Mouse (Mus musculus) adrenal gland, adult 18-20 months (tissue): ENCODE measurements around the gene Bdh2. TPM values are rescaled to one million over a fixed set of nuclear protein-coding genes. Genes with fewer than 3 reads are reported as not detected.
A peak's percentile ranks its signal among the peaks of the same experiment; 100 is the strongest.

Source experiments
- DNase-seq, 2 experiments: peaks; one replicate each; pipeline ENCODE4 v3.0.0; 2021 to 2022; ENCODE audit warnings: low spot score in 2 of 2
- long read RNA-seq, 2 experiments: library from polyadenylated mRNA; stranded (forward); transcript quantifications; one replicate each; pipeline ENCODE4 v2.0.0; 2021
- total RNA-seq, 2 experiments: library from RNA; stranded (reverse); gene quantifications; 1 replicate in 1 of 2; 2 replicates in 1 of 2; pipeline ENCODE4 v1.2.3; 2021

Gene Bdh2
- 1 to 10 TPM; 2.8 to 3.6 TPM for total RNA-seq
- long read RNA-seq, experiment 1, partial matches to known transcripts: 0 of 1 reads
- long read RNA-seq, experiment 1, other reads (novel, unspliced or antisense): 0 of 1 reads
- long read RNA-seq, experiment 2, partial matches to known transcripts: 0 of 4 reads
- long read RNA-seq, experiment 2, other reads (novel, unspliced or antisense): 0 of 4 reads

- peak; percentile 51 to 58 for DNase-seq
These were observed at the start of gene Bdh2 for GRCm38 (mm10) chr3:135280669-135281415. Gene Bdh2 (plus strand): TSS chr3:135281221.

DNA sequence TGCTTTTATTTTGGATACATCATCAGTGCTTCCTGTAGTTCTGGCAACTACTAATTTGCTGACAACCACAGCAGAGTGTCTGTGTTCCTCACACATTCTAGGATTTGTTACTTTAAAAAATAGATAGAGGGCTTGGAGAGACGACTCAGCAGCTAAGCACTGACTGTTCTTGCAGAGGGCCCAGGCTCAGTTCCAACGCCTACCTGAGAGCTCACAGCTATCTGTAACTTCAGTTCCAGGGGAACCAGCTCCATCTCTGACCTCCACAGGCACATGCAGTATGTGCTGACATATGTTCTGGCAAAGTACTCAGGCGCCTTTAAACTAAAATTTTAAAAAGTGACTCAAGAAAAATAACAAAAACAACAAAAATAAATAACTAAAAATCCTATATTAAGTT, 49.0 kb upstream of the Bdh2 start:
- DNase-seq: no peak

DNA sequence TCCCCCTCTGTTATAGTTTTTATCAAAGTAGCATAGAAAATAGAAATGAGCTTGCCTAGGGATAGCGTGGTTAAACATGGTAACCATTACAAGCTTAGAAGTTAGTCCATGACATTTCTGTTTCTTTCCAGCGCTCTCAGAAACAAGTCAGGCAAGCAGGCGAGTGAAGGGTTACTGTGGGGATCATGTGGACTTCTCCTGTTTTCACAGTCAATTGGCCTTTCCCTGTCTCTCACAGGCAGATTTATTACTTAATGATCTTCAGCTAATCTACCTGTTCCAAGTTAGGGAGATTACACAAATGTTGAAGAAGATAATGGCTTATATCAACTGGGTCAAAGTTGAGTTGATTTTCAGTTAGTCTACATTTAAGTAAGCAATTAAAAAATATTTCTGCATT, 48.6 kb upstream of the Bdh2 start:
- no peak for DNase-seq

GRCm38 (mm10) chr3:135245733-135246132, 35.3 kb upstream of the Bdh2 start:
- no peak for DNase-seq

- DNase-seq: no peak
These were observed 34.2 kb upstream of the Bdh2 start for GRCm38 (mm10) chr3:135246828-135247227.

DNA sequence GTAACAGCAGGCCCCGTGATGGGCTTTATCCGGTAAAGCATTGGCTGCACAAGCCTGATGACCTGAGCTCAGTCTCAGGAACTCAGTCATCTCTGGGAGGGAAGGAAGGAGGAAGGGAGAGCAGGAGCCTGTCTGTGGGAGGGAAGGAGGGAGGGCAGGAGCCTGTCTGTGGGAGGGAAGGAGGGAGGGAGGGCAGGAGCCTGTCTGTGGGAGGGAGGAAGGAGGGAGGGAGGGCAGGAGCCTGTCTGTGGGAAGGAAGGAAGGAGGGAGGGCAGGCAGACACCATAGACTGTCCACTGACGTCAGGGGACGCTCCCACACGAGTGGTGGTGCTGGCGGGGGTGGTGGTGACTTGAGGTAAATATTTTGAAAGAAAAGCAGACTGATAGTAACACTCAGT, 31.9 kb upstream of the Bdh2 start:
- DNase-seq: no peak

GRCm38 (mm10) chr3:135251825-135252224, 29.2 kb upstream of the Bdh2 start:
- no peak for DNase-seq

- no peak for DNase-seq
These were observed 26.2 kb upstream of the Bdh2 start for GRCm38 (mm10) chr3:135254784-135255183.

- DNase-seq: no peak
These were observed 22.1 kb upstream of the Bdh2 start for GRCm38 (mm10) chr3:135258919-135259318.

GRCm38 (mm10) chr3:135260233-135260632, 20.8 kb upstream of the Bdh2 start:
- DNase-seq: no peak

DNA sequence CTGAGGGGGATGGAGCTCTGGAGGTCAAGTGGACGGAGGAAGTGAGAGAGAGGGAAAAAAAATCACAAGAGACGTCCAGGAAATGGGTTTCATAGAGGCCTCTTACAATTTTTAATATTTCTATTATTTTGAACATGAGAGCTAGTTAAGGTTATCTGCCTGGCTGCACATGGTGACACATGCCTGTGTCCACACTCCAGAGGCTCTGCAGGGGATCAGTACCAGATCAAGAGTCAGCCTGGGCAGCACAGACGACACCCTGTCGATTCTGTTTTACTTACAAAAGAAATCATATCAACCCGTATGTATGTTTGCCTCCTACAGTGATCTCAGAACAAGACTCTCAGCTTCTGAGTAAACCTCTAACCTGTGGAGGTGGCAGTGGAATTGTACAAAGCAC, 12.4 kb upstream of the Bdh2 start:
- no peak for DNase-seq

DNA sequence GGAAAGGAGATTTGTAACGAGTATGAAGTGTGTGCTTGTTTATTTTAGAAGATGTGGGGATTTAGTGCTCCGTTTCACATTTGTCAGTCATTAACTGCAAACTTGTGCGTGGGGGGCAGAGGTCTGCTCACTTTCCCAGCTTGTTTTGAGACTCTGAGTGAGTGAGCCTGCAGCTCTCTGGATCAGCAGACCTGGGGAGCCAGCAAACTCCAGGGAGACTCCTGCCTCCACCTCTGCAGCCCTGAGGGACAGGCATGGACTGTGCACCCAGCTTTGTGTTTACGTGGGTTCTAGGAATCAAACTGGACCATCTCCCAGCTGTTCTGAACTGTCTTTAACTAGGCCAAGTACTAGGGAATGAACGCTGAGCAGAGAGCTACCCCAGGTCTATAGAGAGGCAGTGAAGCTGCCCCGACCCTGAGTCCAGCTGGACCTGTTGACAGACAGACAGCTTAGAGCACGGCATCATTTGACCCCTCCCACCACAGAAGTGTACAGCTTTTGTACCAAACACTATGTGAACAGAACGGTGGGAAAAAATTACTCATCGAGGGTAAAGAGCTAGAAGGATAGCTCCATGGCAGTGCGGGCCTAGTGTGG, 11.5 kb upstream of the Bdh2 start:
- no peak for DNase-seq

DNA sequence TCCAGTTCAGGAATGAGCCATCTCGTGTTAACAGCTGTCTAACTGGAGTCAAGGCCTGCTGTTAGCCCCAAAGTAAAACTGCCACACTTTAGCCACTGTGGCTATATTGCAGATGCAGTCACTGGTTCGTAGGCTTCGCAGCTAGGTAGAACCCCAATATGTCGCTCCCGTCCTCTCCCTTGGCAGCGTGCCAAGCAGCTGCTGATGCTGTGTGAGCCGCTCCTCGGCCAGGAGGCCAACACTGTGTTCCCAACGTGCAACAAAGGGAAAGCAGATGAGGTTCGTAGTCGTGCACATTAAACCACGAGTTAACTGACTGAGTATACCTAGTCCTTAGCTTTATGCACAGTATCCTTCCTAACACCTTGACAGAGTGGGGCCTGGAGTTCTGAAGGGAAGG, 8.4 kb upstream of the Bdh2 start:
- no peak for DNase-seq

DNA sequence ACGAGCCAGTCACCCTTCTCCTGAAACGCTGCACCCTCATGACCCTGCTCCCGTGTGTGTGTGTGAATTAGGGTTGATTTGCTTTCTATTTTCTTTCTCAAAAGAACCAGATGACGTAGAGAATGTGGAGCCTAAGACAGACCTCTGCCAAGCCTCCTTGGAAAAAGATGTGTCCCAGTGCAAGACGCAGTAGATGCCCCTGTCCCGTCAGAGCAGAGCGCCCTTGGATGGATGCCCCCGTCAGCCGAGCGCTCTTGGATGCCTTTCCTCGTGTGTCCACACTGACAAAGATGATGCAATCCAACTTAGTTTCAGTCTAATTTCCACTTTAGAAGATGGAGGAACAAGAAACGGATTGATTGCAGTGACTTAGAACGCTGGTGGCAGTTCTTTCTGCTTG, 8.0 kb upstream of the Bdh2 start:
- no peak for DNase-seq

DNA sequence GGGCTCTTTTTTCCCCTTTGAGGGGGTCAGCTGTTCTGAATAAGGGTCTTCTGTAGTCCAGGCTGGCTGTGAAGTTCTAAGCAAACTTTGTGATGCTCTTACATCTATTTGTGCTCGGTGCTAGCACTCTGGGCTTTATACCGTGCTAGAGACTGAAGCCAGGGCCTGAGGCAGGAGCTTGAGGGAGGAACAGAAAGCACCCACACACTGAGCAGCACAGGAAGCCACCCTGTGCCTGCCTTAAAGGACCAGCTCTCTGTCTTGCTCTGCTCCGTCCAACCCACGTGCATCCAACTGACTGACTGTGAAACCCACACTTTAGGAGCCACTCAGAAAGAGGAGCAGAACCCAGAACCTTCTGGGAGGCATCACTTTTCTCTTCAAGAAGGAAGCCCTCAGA, 861 bp upstream of the Bdh2 start:
- no peak for DNase-seq

- DNase-seq: no peak
These were observed 680 bp downstream of the Bdh2 start for GRCm38 (mm10) chr3:135281701-135282100.

DNA sequence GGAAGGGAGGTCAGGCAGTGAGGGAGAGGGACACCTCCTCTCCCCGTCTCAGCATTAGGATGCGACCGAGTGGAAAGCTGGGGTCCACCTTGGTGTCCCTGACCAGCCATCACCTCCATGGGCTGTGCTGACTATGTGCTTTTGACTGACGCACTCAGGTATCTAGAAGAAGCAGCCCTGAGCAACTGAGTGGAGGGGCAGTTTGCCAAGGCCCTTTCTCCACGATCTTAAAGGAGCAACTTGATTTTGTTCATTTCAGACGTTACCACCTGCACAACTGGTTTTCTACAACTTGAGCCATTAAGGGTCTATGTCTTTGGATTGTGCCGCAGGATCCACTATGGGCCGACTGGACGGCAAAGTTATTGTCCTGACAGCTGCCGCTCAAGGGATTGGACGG, 4.2 kb downstream of the Bdh2 start:
- no peak for DNase-seq

DNA sequence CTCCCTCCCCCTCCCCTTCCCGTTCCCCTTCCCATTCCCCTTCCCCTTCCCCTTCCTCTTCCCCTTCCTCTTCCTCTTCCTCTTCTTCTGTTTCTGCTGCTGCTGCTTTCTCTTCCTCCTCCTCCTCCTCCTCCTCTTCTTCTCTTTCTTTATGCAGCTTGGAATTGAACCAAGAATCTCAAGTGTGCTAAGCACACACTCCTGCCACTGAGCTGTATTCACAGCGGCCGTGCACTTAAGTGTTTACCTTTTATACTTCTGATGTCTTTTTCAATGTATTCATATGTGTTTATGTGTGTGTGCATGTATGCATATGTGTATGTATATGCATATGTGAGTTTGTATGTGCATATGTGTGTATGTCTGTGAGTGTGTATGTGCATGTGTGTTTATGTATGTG, 4.8 kb downstream of the Bdh2 start:
- no peak for DNase-seq

DNA sequence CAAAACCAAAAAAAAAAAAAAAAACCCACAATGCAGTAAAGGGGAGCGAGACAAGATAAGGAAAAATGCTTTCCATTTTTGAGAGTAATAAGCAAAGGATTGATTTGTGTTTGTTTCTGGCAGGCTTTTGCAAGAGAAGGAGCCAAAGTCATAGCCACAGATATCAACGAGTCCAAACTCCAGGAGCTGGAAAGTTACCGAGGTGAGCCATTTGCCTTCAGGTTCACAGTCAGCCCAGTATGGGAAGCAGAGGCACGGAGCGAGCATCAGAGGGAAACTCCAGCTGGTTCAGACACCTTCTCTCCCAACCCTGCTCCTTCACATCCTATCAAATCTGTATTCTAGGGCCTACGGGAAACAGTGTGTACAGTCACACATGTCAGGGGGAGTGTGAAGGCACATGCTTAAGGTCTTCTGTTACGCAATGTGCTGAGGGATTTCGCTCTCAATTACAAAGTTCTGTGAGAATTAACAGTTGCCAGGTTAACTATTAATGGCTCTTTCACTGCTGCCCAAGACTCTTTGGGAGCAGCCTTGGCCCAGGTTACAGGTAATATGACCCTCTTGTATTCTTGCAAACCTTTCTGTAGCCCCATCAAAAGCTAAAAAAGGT, 7.2 kb downstream of the Bdh2 start:
- DNase-seq: no peak

- DNase-seq: no peak
These were observed 8.1 kb downstream of the Bdh2 start for GRCm38 (mm10) chr3:135289148-135289547.

GRCm38 (mm10) chr3:135290249-135290894, 9.4 kb downstream of the Bdh2 start:
- peak; percentile 37 to 40 for DNase-seq

DNA sequence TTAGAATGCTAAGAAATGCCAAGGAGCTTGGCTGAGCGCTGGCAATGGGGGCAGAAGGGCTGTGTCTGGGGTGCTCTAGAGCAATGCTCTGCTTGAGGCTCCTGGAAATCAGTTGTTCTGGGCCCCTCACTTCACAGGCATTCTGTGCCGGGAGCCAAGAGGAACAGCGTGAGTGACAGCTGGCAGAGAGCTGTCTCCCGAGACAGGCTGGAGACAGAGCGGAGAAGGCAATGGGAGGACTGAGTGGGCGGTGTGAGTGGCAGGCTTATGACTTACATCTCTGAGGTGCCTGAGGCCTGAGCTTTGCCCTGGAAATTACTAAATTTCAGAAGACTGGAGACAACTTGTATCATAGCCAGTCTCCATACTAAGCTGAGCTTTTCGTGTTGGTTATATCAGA, 12.7 kb downstream of the Bdh2 start:
- DNase-seq: no peak
